Mouse (Mus musculus): ENCODE measurements around the gene Prrx1. TPM values are rescaled to one million over a fixed set of nuclear protein-coding genes. Genes with fewer than 3 reads are reported as not detected.

The Prrx1 gene
- total RNA-seq (2014; fragmentation: Nextera tagmentation): not detected in 2 replicates
- total RNA-seq (2017): not detected in 2 replicates

GRCm38 (mm10) chr1:163313101-163313773, at the start of gene Prrx1:
TSS of gene Prrx1 (minus strand) at chr1:163313710.
- no peak for ATAC-seq (replicated peaks; ENCODE audit: low FRiP score, low TSS enrichment, poor library complexity, severe bottlenecking)

GRCm38 (mm10) chr1:163362202-163362601, 48.7 kb upstream of the Prrx1 start:
- no peak for ATAC-seq (replicated peaks; ENCODE audit: low FRiP score, low TSS enrichment, poor library complexity, severe bottlenecking)

GRCm38 (mm10) chr1:163361376-163361775, 47.9 kb upstream of the Prrx1 start:
- no peak for ATAC-seq (replicated peaks; ENCODE audit: low FRiP score, low TSS enrichment, poor library complexity, severe bottlenecking)

- ATAC-seq (replicated peaks; ENCODE audit: low FRiP score, low TSS enrichment, poor library complexity, severe bottlenecking): no peak
Measured at GRCm38 (mm10) chr1:163360796-163361195, 47.3 kb upstream of the Prrx1 start.

GRCm38 (mm10) chr1:163359521-163359920, 46.0 kb upstream of the Prrx1 start:
- no peak for ATAC-seq (replicated peaks; ENCODE audit: low FRiP score, low TSS enrichment, poor library complexity, severe bottlenecking)

GRCm38 (mm10) chr1:163358165-163358564, 44.7 kb upstream of the Prrx1 start:
- no peak for ATAC-seq (replicated peaks; ENCODE audit: low FRiP score, low TSS enrichment, poor library complexity, severe bottlenecking)

- no peak for ATAC-seq (replicated peaks; ENCODE audit: low FRiP score, low TSS enrichment, poor library complexity, severe bottlenecking)
Measured at GRCm38 (mm10) chr1:163357733-163358132, 44.2 kb upstream of the Prrx1 start.

- ATAC-seq (replicated peaks; ENCODE audit: low FRiP score, low TSS enrichment, poor library complexity, severe bottlenecking): no peak
Measured at GRCm38 (mm10) chr1:163356167-163356566, 42.7 kb upstream of the Prrx1 start.

GRCm38 (mm10) chr1:163355626-163356156, 42.2 kb upstream of the Prrx1 start:
- no peak for ATAC-seq (replicated peaks; ENCODE audit: low FRiP score, low TSS enrichment, poor library complexity, severe bottlenecking)

- ATAC-seq (replicated peaks; ENCODE audit: low FRiP score, low TSS enrichment, poor library complexity, severe bottlenecking): no peak
Measured at GRCm38 (mm10) chr1:163350988-163351387, 37.5 kb upstream of the Prrx1 start.

GRCm38 (mm10) chr1:163345541-163345940, 32.0 kb upstream of the Prrx1 start:
- ATAC-seq (replicated peaks; ENCODE audit: low FRiP score, low TSS enrichment, poor library complexity, severe bottlenecking): no peak

- ATAC-seq (replicated peaks; ENCODE audit: low FRiP score, low TSS enrichment, poor library complexity, severe bottlenecking): peak; percentile 87
Measured at GRCm38 (mm10) chr1:163344931-163345330, 31.4 kb upstream of the Prrx1 start.

GRCm38 (mm10) chr1:163339219-163339561, 25.7 kb upstream of the Prrx1 start:
- ATAC-seq (replicated peaks; ENCODE audit: low FRiP score, low TSS enrichment, poor library complexity, severe bottlenecking): no peak

GRCm38 (mm10) chr1:163338525-163339218, 25.2 kb upstream of the Prrx1 start:
- no peak for ATAC-seq (replicated peaks; ENCODE audit: low FRiP score, low TSS enrichment, poor library complexity, severe bottlenecking)

- peak; percentile 59; the same call in 1 of the 2 replicates for ATAC-seq (replicated peaks; ENCODE audit: low FRiP score, low TSS enrichment, poor library complexity, severe bottlenecking)
Measured at GRCm38 (mm10) chr1:163337821-163338220, 24.3 kb upstream of the Prrx1 start.

- no peak for ATAC-seq (replicated peaks; ENCODE audit: low FRiP score, low TSS enrichment, poor library complexity, severe bottlenecking)
Measured at GRCm38 (mm10) chr1:163327279-163327678, 13.8 kb upstream of the Prrx1 start.

GRCm38 (mm10) chr1:163319669-163320571, 6.4 kb upstream of the Prrx1 start:
- ATAC-seq (replicated peaks; ENCODE audit: low FRiP score, low TSS enrichment, poor library complexity, severe bottlenecking): no peak

- no peak for ATAC-seq (replicated peaks; ENCODE audit: low FRiP score, low TSS enrichment, poor library complexity, severe bottlenecking)
Measured at GRCm38 (mm10) chr1:163316920-163317319, 3.4 kb upstream of the Prrx1 start.

GRCm38 (mm10) chr1:163314829-163315301, 1.4 kb upstream of the Prrx1 start:
- ATAC-seq (replicated peaks; ENCODE audit: low FRiP score, low TSS enrichment, poor library complexity, severe bottlenecking): no peak
